Mouse (Mus musculus) kidney, adult 2 months (tissue): ENCODE measurements around the gene Gnb1.

Experiments
- CTCF ChIP-seq: fragments of 200-500 bp; conservative IDR thresholded peaks from 2 replicates; pipeline ENCODE4 v1.5.1; 2011; ENCODE audit warnings: low read depth, mild to moderate bottlenecking, control low read depth, low read length, moderate library complexity, mixed read lengths; ENCODE audit not compliant: insufficient read depth, insufficient read length
- POLR2A ChIP-seq: fragments of 200-500 bp; IDR thresholded peaks from one replicate; pipeline ENCODE4 v1.6.1; 2011; ENCODE audit warnings: low read depth, low read length, control low read depth

DNA sequence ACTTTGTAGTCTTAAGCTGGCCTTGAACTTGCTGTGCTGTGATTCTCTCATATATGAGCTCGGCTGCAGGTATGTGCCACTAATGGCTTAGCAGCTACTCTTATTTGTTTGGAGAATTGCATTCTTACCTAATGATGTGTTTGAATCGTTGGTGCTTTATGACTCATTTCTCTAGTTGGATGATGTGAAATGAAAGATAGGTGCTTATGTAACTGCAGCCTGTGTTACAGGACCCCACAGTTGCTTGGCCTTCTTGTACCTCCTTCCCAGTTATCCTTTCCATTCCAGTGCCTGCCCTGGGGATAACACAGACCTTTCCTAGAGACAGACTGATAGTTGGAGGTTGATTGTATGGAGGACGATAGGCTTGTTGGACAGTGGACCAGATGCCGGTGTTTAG lies 17.5 kb downstream of the Gnb1 start:
- TF ChIP-seq CTCF (no peak), POLR2A (no peak)
